Mouse (Mus musculus): ENCODE measurements at regions not wholly inside any gene's neighbourhood (a gene's known extent, or its start where the extent isn't known, plus 50 kb on each side); places are given as distances from the start of the nearest gene placed in this dataset.

DNA sequence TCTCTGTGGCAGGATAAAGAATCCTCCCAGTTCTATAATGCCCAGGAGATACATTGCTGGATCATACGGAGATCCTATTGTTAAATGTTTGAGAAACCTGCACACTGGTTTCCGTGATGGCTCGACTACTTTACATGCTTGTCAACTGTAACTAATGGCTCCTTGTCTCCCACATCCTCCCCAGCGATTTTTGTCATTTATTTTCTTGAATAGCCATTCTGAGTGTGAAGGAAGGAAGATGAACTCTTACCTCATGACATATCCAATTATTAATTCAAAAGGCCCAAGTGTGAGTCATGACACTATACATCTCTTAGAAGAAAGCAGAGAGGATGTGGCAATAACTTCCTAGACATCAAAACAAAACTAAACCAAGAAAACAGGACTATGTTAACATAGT lies 61.2 kb upstream of the Gm45716 start:
- no peak for TF ChIP-seq CTCF (IDR thresholded peaks at IDR 0.05; ENCODE audit: extremely low read depth, insufficient read length, insufficient replicate concordance, low read depth, low read length)
- no peak for TF ChIP-seq POLR2A (IDR thresholded peaks at IDR 0.05; ENCODE audit: low read depth, low read length)
